Mouse (Mus musculus): ENCODE results near the gene Jph2. TPM values are rescaled to one million over a fixed set of nuclear protein-coding genes. Genes with fewer than 3 reads are reported as not detected.
A peak's percentile ranks its signal among the peaks of the same experiment; 100 is the strongest.
"Not testable (repeated sequence)": the region's sequence is repeated elsewhere in the genome, so short reads cannot be mapped to it uniquely, and the experiment has no call there.

Gene Jph2
- polyA plus RNA-seq, 1 experiment: 18.1 TPM

DNA sequence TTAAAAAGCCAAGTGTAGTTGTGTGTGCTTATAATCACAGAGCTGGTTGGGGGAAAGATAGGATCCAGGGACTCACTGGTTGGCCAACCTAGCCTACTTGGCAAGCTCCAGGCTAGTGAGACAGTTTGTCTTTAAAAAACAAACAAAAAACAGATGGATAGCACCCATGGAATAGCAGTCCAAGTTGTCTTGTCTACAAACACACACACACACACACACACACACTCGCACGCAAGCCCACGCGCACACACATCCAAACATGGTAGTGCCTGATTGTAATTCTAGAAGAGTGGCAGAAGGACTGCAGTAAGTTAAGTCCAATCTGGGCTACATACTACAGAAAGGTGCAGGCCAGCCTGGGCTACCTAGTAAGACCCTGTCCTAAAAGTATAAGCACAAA, 14.6 kb upstream of the Jph2 start:
- 73% methylated on average over 4 of the region's 4 CpGs for WGBS

DNA sequence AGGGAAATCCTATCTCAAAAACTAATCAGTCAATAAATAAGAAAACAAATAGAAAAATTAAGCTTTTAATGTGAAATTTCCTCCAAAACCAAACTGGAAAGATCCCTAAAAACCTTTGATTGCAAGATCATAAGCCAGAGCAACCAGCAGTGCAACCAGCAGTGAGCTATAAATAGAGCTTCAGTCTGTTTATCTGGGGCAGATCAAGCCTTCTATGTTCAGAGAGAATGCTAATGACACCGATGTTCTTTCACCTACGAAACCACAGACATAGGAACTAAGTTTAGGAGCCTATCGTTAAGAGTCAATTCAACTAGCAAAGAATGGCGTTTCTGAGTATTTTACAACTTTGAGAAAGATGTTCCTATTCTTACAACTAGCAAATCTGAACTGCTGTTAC, 14.0 kb upstream of the Jph2 start:
- DNase-seq (ENCODE audit: low read depth, low spot score): no peak

More for the DNA sequence above, 14.6 kb upstream of the Jph2 start:
- no peak for DNase-seq (ENCODE audit: low read depth, low spot score)

DNA sequence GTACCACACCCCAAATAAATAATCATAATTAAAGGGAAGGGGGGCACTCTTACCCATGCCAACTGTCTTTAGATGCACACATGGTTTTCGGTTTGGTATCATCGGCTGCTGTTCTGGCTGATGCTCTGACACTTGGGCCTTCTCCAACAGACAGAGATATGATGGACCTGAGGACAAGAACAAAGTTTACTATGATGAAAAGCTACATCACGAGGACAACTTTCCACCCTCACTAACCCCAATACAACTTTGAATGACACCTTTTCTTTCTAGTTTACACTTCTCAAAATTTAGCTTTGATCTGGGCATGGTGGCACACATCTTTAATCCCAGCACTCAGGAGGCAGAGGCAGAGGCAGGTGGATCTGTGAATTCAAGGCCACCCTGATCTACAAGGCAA, 13.6 kb upstream of the Jph2 start:
- not testable (repeated sequence) for DNase-seq (ENCODE audit: low read depth, low spot score)
- WGBS: 83% methylated on average over 3 of the region's 3 CpGs

More for the DNA sequence above, 14.0 kb upstream of the Jph2 start:
- WGBS: 65% methylated on average over 4 of the region's 4 CpGs

DNA sequence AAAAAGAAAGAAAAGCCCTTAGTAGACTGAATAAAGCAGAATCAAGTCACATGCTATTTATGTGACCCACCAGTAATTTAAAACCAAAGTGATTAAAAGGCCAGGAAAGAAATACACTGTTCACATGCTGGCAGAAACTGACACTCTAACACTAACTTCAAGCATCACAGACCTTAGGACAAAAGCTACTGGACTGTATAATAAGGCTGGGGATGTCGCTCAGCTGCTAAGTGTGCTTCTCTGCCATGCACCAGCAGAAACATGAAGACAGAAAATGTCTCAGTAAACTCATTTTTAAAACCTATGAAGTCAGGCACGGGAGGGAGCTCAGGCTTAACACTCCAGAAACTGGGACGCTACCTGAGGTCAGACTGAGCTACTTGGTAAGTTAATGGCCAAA, 12.4 kb upstream of the Jph2 start:
- WGBS: 91% methylated on average over 3 of the region's 3 CpGs
- DNase-seq (ENCODE audit: low read depth, low spot score): no peak

DNA sequence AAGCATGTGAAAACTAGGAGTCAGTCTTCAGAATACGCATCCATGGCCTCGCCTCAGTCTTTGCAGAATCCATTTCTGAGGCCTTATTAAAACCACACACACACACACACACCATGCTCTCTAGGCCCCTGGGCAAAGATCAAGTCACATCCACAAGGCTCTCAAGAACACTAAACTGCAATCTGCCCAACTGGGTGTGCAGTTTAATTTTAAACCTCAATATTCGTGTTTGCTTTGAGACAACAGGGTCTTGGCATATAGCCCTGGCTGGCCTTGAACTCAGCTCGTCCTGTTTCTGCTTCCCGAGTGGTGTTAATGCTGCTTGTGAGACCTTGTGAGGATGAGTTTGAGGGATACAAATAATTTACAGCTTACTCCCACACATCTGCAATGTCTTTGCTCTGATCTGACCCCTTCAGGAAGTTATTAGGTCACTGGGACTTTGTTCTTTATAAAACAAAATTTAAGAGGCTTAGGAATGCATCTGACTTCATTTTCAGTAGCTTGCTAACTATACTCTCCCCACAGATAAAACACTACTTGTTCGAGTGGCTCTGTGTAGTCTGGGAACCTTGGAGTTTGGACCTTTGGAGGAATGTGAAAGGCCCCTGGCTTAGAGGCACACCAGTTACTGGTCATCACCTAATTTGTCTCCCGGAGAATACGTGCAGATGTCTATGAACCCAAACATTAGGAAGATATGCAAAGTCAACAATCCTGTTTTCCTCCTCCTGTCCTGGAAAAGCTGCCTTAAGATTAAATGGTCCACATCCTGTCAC, 6.4 kb upstream of the Jph2 start:
- WGBS: 22% methylated on average over 8 of the region's 8 CpGs
- no peak for DNase-seq (ENCODE audit: low read depth, low spot score)

DNA sequence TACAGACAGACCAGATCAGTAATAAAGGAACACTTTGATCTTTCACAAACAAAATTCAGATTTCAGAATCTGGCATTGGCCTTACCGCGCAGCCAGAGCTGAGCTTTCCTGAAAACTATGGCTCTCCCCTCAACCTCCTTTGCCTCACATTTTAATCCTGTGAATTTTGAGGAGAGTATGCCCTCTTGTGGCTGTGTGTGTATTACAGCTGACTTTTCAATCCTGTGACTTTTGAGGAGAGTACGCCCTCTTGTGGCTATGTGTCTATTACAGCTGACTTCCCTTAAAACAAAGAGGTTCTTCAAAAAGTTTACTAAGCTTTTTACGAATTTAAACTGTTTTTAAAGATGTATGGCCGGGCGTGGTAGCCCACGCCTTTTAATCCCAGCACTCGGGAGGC, 3.4 kb upstream of the Jph2 start:
- WGBS: under 1% methylated on average over 8 of the region's 8 CpGs
- peak; percentile 75 for DNase-seq (ENCODE audit: low read depth, low spot score)

DNA sequence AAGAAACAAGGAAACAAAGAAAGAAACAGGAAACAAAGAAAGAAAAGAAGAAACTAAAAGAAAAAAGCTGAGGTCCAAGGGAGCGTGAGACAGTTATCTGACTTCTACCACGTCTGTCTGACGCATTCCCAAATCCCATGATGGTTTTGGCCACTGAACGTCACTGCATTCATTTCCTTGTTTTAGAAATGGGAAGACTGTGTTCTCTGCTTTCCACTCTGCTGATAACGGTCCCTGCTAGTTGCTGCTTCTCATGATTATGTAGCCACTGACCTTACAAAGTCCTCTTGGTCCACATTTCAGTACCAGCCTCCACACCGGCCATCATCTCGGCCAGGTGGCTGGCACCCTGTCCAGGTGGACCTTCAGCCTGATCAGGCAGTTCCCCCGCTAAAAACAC, 1.4 kb upstream of the Jph2 start:
- DNase-seq (ENCODE audit: low read depth, low spot score): no peak
- WGBS: 42% methylated on average over 8 of the region's 8 CpGs

DNA sequence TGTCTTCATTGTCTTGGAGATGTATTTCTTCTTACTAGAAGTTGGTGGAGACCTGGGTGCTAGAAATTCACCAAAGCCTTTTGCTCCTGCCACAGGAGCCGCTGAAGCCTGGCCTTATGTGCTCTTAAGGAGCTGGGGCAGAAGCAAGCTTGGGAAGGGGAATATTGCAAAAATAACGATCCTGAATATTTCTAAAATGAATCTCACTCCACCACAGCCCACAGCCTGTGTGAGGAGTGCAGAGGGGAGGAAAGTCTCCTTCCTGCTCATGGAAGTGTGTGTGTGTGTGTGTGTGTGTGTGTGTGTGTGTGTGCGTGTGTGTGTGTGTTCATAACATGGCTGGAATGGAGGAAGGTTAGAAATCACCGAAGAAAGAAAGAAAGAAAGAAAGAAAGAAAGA, 977 bp upstream of the Jph2 start:
- DNase-seq (ENCODE audit: low read depth, low spot score): no peak
- WGBS: 65% methylated on average over 4 of the region's 4 CpGs

DNA sequence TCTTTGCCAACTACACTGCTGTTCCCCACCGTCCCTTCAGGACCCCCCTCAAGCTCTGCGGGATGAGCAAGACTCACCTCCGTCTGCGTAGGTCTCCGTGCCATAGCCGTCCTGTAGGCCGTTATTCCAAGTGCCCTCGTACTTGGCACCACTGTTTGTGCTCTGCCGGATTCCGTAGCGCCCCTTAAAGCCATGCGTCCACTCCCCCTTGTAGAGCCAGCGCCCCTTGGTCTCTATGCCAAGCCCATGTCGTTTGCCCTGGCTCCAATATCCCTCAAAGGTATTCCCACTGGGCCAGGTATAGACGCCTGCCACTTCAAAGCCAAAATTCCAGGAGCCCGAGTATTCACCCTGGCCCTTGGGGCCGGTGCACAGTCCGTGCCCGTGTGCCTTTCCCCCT, 722 bp downstream of the Jph2 start:
- DNase-seq (ENCODE audit: low read depth, low spot score): no peak
- WGBS: 76% methylated on average over 19 of the region's 19 CpGs

DNA sequence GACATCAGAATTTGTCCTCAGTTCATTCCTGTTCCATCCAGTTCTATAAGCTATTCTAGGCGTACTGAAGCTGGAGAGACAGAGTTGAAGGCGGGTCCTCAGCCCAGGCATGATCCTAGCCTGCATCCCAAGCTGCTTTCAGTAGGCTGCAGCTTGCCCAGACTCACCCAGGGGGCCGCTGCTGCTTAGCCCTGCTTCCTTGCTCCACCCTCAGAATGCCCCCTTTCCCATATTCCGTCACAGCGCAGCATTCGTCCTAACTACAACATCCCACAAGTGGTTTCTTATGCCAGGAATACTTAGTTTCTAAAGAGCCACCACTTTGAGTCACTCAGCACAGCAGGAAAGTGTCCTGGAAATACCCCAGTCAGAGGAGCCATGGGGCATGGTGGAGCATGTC, 2.8 kb downstream of the Jph2 start:
- WGBS: 58% methylated on average over 6 of the region's 6 CpGs
- no peak for DNase-seq (ENCODE audit: low read depth, low spot score)

DNA sequence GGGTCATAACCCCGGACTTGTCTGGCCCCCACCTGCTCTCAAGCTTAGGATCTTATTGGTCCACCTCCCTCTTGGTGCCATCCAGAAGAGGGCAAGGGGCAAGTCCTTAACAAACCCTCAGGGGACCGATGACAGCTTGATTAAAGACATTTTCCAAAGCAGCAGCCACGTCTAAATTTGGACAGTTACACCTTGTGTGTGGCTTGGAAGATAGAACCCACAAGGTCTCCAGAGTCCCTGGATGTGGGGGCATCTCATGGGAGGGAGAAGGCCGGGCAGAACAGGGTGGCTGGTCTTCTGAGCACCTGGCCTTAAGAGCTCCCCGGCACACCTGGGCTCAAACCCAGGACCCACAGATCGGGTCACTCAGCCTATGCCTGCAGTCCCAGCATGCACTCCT, 3.8 kb downstream of the Jph2 start:
- 59% methylated on average over 6 of the region's 6 CpGs for WGBS
- no peak for DNase-seq (ENCODE audit: low read depth, low spot score)

DNA sequence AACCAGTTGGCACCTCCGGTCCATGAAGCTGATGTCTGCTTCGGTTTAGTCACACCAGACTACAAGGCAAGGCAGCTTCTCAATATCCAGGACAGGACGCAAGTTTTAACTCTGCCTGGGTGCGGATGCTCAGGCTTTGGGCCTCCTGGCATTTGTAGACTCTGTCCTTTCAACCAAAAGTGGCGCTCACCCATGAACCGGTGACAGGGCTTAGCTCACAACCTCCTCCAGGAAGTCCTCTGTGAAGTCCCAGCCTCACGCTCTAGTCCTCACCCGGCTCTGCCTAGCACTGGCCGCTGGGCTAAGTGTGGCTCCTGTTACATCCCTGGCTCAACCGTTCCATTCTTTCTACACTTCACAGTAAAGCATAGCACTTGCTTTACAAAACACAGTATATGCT, 4.6 kb downstream of the Jph2 start:
- WGBS: 74% methylated on average over 10 of the region's 10 CpGs
- no peak for DNase-seq (ENCODE audit: low read depth, low spot score)

DNA sequence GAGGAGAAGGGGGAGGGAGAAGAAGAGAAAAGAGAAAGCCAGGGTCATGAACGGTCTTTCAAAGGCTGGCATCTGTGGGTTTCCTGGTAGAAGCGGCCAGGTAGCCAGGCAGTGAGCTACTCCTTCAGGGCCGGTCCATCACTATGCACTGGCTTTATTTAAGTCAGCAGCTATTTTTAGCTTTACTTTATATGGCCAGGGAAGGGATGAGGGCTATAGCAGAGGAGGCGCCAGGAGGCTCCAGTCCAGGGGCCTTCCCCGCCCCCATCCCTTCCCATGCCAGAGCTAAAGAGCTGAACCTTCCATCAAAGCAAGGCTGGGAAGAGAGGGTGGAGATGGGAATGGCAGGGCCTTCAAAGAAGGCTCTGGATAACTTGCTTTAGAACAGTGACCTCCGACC, 5.4 kb downstream of the Jph2 start:
- 40% methylated on average over 6 of the region's 6 CpGs for WGBS
- DNase-seq (ENCODE audit: low read depth, low spot score): no peak

DNA sequence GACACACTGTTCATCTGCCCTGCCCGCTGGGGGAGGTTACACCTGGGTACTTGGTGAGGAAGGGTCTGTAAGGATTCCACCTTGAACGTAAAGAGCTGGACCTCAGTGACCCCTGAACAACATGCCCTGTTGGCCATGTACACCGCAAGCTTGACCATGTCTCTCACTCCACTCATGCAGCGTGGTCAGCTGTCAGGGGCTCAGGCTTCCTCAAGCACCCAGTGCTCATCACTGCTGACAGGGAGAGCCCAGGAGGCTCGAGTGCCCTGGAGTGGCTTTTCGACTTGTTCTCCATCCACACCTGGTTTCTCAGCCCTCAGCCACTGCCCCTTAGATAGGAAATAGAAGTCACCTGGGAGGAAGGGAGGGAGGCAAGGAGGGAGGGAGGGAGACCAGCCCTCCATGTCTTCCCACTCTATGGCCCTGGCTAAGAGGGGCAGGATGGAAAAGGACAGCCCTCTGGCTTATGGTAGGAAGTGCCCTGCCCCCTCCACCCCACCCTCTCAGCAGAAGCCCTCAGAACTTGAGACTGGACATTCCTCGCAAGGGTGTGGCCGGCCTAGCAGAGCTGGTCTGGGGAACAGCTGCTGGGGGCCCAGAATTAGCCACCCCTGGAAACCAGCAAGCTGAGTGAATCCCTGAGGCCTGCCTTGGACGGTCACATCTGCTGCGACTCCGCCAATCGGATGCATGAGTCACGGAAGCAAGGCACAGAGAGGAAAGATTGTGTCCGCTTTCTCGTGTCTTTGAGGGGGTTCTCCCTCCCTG, 11.2 kb downstream of the Jph2 start:
- 37% methylated on average over 15 of the region's 15 CpGs for WGBS
- no peak for DNase-seq (ENCODE audit: low read depth, low spot score)

DNA sequence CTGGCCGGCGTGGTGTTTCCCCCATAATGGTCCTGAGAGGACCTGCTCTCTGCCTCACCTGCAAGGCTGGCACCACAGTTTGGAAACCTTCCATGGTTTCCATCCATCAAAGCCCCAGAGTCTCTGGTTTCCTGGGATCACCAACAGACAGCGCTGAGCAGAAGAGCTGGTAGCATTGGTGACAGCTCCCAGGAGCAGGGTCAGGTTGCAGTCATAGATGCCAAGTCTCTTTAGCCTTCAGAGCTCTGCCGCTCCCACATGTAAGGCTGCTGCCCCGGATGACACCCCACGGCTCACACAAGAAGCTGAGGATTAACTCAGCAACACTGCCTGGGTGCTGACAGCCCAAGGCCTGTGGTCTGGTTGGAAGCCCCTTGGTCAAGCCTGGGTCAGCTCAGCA, 12.7 kb downstream of the Jph2 start:
- DNase-seq (ENCODE audit: low read depth, low spot score): no peak
- WGBS: 82% methylated on average over 6 of the region's 6 CpGs

DNA sequence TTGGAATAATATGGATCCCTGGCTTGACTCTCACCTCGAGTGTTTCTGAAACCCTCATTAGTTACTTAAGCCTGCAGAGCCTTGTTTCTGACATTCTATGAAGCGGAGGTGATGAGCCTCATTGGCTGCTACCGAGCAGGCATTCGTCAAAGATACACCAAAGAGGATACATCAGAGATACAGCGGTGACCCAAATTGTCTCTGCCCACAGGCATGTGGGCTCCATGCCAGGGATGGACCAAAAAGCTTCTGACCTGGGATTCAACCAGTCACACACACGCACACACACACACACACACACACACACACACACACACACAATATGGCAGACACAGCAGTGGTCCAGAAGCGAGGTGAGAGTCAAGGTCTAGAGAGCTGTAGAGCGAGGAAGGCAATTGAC, 16.5 kb downstream of the Jph2 start:
- DNase-seq (ENCODE audit: low read depth, low spot score): no peak
- 71% methylated on average over 8 of the region's 8 CpGs for WGBS

DNA sequence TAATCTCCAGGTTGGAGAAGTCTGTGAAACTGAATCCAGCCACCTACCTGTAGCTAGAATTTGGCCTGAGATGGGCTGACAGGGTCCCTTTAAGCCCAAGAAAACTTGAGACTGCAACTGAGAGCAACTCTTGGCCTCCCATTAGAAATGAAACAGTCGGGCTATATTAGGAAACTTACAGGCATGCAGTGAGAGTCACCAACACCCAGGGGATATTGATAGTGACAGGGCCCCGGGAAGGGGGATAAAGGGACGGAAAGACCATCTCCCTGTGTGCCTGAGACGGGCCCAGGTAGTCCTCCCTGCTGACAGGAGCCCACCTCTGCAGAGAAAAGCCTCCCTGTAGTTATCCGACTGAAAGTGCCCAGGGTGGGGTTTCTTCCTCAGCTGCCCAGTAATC, 18.4 kb downstream of the Jph2 start:
- WGBS: 62% methylated on average over 5 of the region's 5 CpGs
- DNase-seq (ENCODE audit: low read depth, low spot score): no peak

DNA sequence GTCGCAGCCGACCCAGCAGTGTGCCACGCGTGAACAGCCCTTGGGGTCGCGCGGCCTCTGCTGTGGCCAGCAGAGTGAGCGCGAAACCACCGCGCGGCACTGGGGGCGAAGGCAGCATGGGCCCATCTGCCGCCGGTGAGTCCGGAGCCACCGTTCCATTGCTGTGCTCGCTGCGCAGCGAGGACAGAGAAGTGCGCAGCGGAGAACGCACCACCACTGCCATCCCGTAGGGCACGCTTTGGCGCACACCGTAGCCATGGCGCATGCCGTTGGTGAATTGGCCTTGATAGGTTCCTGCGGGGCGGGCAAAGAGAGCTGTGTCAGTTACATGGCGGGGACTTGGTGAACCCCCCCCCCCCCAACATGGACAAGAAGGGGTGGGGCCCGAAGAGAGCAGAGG, 21.7 kb downstream of the Jph2 start:
- no peak for DNase-seq (ENCODE audit: low read depth, low spot score)
- 43% methylated on average over 33 of the region's 33 CpGs for WGBS

DNA sequence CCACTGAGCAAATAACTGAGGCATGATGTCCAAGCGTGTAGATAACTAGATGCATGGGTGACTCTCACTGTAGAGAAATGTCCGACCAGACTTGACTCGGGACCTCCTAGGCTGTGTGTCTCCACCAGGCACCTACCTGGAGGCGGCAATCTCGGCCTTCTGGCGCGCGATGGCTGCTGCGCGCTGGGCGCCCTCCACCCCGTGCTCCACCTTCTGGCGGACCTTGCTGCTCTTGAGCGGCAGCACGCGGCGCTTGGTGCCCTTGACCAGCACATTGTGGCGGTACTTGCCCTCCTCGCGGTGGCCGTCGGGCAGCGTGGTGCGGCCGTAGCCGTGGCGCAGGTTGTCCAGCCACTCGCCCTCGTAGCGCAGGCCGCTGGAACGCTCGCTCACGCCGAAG, 22.3 kb downstream of the Jph2 start:
- DNase-seq (ENCODE audit: low read depth, low spot score): no peak
- 41% methylated on average over 35 of the region's 35 CpGs for WGBS

DNA sequence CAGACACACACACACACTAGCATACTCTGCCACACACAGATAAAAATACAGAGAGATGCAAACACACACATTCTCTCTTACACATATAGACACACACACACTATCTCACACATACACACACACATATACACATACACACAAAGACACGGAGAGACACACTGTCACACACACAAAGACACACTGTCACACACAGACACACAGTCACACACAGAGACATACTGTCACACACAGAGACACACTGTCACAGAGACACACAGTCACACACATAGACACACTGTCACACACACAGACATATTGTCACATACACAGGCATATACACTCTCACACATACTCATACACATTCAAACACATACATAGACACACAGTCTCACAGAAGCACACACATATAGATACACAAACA, 25.2 kb downstream of the Jph2 start:
- no peak for DNase-seq (ENCODE audit: low read depth, low spot score)
- WGBS: 86% methylated on average over 1 of the region's 1 CpGs

DNA sequence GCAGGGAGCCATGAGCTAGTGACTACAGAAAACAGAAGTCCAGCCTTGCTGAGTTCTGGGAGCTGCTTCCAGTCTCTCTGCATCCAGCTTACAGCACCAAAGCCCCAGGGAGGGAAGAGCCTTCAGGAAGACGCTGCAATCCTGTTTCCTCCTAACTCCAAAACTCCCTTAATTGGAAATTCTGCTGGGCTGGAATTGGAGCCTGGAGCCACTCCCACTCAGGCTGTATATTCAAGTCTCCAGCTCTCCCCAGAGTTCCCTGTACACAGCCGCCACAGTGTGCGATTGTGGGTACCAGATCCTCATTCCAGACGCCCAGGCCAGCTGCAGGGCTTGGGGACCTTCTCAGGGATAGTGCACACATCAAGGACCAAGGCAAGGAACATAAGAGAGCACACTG, 27.6 kb downstream of the Jph2 start:
- 28% methylated on average over 4 of the region's 4 CpGs for WGBS
- no peak for DNase-seq (ENCODE audit: low read depth, low spot score)
